Mouse (Mus musculus): ENCODE results near the gene Kifc5b. TPM values are rescaled to one million over a fixed set of nuclear protein-coding genes. Genes with fewer than 3 reads are reported as not detected.

The Kifc5b gene
- polyA plus RNA-seq (2015; fragmentation: Nextera tagmentation; extraction: Ambion mirVana) = 4.7 and 5.8 TPM in 2 replicates

DNA sequence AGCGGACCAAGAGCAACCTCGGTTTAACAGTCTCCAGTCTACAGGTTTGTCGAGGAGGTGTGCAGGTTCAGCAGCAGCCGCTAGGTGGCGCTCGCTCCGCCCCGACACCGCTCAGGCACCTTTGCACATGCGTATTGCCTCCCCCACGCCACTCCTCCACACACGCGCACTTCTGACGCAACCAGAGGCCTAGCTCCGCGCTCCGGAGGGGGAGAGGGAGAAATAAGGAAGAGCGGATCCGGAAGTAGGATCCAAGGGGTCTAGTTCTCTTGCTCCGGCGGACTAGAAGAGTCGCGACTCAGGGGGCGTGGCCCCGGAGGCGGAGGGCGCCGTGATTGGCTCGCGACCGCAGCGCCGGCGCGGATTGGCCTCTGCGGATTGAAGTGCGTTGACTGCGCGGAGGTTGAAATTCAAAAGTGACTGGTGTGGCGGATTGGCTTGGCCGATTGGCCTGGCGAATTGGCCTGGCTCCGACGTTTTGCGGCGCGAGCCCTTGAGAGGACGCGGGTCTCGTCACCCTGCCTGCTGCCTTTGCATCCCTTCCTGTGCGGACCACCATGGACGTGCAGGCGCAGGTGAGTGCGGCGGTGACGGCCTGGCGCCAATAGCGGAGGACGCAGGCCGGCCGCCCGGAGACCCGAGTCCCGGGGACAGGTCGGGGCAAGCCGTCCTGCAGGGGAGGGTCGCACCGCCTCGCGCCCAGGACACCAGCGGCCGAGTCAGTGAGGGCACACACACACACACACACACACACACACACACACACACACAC is at the start of gene Kifc5b:
Gene Kifc5b, plus strand, starts transcription at position 381 of the 772 bp plus-strand sequence.
- H3K27ac ChIP-seq = 0 out of 2 replicates have a peak within 1 kb of the TSS, but pooled peaks have one; percentile 27
- H3K36me3 ChIP-seq = peaks cover 8% of the 10 kb centered on the region
- no peaks in the 10 kb centered on the region for H3K27me3 ChIP-seq
- H3K9me3 ChIP-seq = no peaks in the 10 kb centered on the region
- WGBS = under 1% methylated on average over 72 of the region's 72 CpGs
- peak; percentile 100 for ATAC-seq (ENCODE audit: insufficient number of reproducible peaks, low FRiP score, low TSS enrichment, low read depth)
- peak within 1 kb of the TSS; percentile 74 for H3K4me2 ChIP-seq
- peak within 1 kb of the TSS; percentile 60 for H3K9ac ChIP-seq
- H3K4me3 ChIP-seq = peak within 1 kb of the TSS; percentile 70
- peaks cover 7% of the 10 kb centered on the region; the same call in 1 of the 2 replicates for H3K4me1 ChIP-seq

DNA sequence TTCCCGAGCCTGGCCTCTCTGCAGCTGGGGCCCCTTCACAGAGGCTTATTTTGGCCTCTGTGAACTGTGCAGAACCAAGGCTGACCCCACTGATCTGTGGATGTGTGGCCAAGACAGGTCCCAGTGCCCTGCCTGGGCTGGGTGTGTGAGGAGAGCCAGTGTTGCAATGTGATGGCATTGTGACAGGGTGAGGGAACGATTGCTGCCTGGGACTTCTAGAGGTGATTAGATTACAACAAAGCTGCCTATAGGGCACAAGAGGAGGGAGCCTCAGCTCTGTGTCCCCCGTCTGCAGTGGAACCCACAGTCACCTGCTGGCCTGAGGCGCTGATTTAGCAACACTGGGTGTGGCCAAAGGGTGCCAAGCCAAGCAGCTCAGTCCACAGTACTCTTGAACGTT is 48.1 kb upstream of the Kifc5b start:
- Histone ChIP-seq H3K4me3 (no peak overlapping the region), H3K4me1 (0 out of 2 replicates have a peak, but pooled peaks cover 3% of the 10 kb centered on the region), H3K9ac (no peak overlapping the region), H3K4me2 (no peak overlapping the region), H3K9me3 (no peaks in the 10 kb centered on the region), H3K27ac (no peak overlapping the region), H3K27me3 (peaks cover 6% of the 10 kb centered on the region; the same call in 1 of the 2 replicates), H3K36me3 (no peaks in the 10 kb centered on the region)
- no peak for ATAC-seq (ENCODE audit: insufficient number of reproducible peaks, low FRiP score, low TSS enrichment, low read depth)
- WGBS = 33% methylated on average over 5 of the region's 5 CpGs

DNA sequence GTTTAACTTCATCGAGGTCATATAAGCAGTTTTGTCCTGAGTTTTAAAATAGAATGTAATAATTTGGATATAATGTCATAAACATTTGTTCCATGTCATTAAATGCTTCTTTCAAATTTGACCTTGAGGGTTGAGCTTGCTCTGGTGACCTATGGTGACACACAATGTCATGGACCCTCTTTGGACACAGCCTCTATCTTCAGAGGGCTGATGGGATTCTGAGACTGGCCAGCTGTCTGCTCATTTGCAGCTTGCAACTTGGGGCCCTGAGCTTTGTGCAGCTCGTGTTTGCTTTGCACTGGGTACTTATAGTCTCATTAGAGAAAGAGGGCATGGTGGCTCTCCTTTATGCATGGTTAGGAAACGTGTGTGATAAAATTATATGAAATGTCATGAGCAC is 44.0 kb upstream of the Kifc5b start:
- ATAC-seq (ENCODE audit: insufficient number of reproducible peaks, low FRiP score, low TSS enrichment, low read depth) = no peak
- no peak overlapping the region for H3K27ac ChIP-seq
- no peak overlapping the region for H3K4me3 ChIP-seq

GRCm38 (mm10) chr17:26873502-26873901 is 43.4 kb upstream of the Kifc5b start:
- Histone ChIP-seq H3K27ac (no peak overlapping the region), H3K4me1 (0 out of 2 replicates have a peak, but pooled peaks cover 2% of the 10 kb centered on the region), H3K27me3 (0 out of 2 replicates have a peak, but pooled peaks cover 5% of the 10 kb centered on the region), H3K4me3 (no peak overlapping the region), H3K4me2 (no peak overlapping the region), H3K36me3 (no peaks in the 10 kb centered on the region), H3K9me3 (no peaks in the 10 kb centered on the region), H3K9ac (no peak overlapping the region)
- WGBS = 65% methylated on average over 8 of the region's 8 CpGs
- no peak for ATAC-seq (ENCODE audit: insufficient number of reproducible peaks, low FRiP score, low TSS enrichment, low read depth)

More for the DNA sequence above, 44.0 kb upstream of the Kifc5b start:
- WGBS = 67% methylated on average over 3 of the region's 3 CpGs
- no peaks in the 10 kb centered on the region for H3K36me3 ChIP-seq
- no peak overlapping the region for H3K9ac ChIP-seq
- no peak overlapping the region for H3K4me2 ChIP-seq
- no peaks in the 10 kb centered on the region for H3K9me3 ChIP-seq
- 0 out of 2 replicates have a peak, but pooled peaks cover 3% of the 10 kb centered on the region for H3K4me1 ChIP-seq
- H3K27me3 ChIP-seq = 0 out of 2 replicates have a peak, but pooled peaks cover 6% of the 10 kb centered on the region

DNA sequence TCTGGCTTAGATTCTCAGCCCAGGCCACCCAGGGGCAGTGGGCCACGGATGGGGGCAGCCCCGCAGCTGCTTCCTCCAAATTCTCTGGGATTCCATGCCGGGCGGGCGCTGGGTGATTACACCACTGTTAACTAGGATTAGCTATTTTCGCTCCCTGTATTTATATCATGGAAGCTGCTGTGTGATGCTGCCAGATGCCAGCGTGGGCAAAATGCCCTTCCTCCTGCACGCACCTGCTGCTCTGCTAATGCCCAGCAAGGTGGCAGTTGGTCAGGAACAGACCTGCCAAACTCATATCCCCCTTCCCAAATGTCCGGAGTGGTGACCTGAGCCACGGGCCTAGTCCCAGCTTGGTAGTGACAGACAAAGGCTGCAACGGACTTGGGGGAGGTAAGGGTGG is 42.3 kb upstream of the Kifc5b start:
- no peak overlapping the region for H3K4me2 ChIP-seq
- no peak overlapping the region for H3K27ac ChIP-seq
- WGBS = 71% methylated on average over 11 of the region's 11 CpGs
- no peak overlapping the region for H3K4me3 ChIP-seq
- no peaks in the 10 kb centered on the region for H3K4me1 ChIP-seq
- ATAC-seq (ENCODE audit: insufficient number of reproducible peaks, low FRiP score, low TSS enrichment, low read depth) = no peak
- no peaks in the 10 kb centered on the region for H3K9me3 ChIP-seq
- H3K9ac ChIP-seq = no peak overlapping the region
- H3K27me3 ChIP-seq = no peaks in the 10 kb centered on the region
- no peaks in the 10 kb centered on the region for H3K36me3 ChIP-seq

GRCm38 (mm10) chr17:26877927-26878326 is 39.0 kb upstream of the Kifc5b start:
- Histone ChIP-seq H3K9ac (no peak overlapping the region), H3K36me3 (no peaks in the 10 kb centered on the region), H3K4me3 (no peak overlapping the region), H3K9me3 (no peaks in the 10 kb centered on the region), H3K4me2 (no peak overlapping the region), H3K4me1 (no peaks in the 10 kb centered on the region), H3K27ac (no peak overlapping the region), H3K27me3 (no peaks in the 10 kb centered on the region)
- 80% methylated on average over 7 of the region's 7 CpGs for WGBS
- no peak for ATAC-seq (ENCODE audit: insufficient number of reproducible peaks, low FRiP score, low TSS enrichment, low read depth)

- no peak for ATAC-seq (ENCODE audit: insufficient number of reproducible peaks, low FRiP score, low TSS enrichment, low read depth)
- 87% methylated on average over 6 of the region's 6 CpGs for WGBS
Measured at GRCm38 (mm10) chr17:26879235-26879634, 37.7 kb upstream of the Kifc5b start.

DNA sequence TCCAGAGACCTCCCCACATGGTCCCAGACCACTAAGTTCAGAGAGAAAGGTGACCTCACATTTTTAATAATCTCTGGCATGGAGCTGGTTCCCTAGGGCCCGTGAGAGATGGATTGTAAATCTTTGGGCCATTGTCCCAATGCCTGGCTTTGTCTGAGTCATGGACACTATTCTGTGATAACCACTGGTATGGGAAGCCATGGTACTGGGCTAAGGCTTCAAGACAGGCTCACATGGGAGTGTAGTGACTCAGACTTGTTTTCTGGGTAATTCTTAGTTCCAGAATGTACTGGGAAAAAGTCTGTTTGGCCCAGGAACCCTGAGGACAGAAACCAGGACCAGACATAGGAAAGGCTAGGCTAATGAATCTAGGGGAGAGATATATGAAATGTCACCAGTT is 34.2 kb upstream of the Kifc5b start:
- WGBS = 76% methylated on average over 1 of the region's 1 CpGs
- H3K27ac ChIP-seq = no peak overlapping the region
- H3K9me3 ChIP-seq = no peaks in the 10 kb centered on the region
- H3K4me3 ChIP-seq = no peak overlapping the region
- no peaks in the 10 kb centered on the region for H3K36me3 ChIP-seq
- peaks cover 5% of the 10 kb centered on the region; the same call in 1 of the 2 replicates for H3K27me3 ChIP-seq
- no peak overlapping the region for H3K4me2 ChIP-seq
- ATAC-seq (ENCODE audit: insufficient number of reproducible peaks, low FRiP score, low TSS enrichment, low read depth) = no peak
- H3K4me1 ChIP-seq = peaks cover 19% of the 10 kb centered on the region
- no peak overlapping the region for H3K9ac ChIP-seq

More at GRCm38 (mm10) chr17:26879235-26879634, 37.7 kb upstream of the Kifc5b start:
- H3K4me3 ChIP-seq = no peak overlapping the region
- H3K27me3 ChIP-seq = no peaks in the 10 kb centered on the region
- no peak overlapping the region for H3K27ac ChIP-seq
- no peaks in the 10 kb centered on the region for H3K36me3 ChIP-seq
- no peak overlapping the region for H3K4me2 ChIP-seq
- H3K9me3 ChIP-seq = no peaks in the 10 kb centered on the region
- peaks cover 2% of the 10 kb centered on the region; the same call in 1 of the 2 replicates for H3K4me1 ChIP-seq
- no peak overlapping the region for H3K9ac ChIP-seq

DNA sequence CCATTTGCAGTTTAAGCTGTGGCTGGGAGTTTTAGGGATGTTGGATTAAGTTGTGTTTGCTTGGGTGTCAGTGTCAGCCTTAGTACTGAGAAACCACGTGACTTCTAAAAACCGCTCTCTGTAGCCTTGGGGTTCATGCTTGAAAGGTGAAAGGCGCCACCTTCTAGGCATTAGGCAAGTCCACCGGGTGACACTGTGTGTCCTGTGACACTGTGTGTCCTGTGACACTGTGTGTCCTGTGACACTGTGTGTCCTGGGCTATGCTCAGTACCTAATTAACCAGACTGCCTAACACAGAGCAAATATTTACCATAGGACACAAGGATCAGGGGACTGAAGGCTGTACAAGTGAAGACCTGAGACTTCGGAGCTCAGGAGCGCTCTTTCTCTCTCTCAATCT is 33.3 kb upstream of the Kifc5b start:
- no peaks in the 10 kb centered on the region for H3K9me3 ChIP-seq
- H3K4me2 ChIP-seq = no peak overlapping the region
- no peak overlapping the region for H3K9ac ChIP-seq
- 76% methylated on average over 6 of the region's 6 CpGs for WGBS
- H3K36me3 ChIP-seq = no peaks in the 10 kb centered on the region
- H3K4me1 ChIP-seq = peaks cover 23% of the 10 kb centered on the region
- ATAC-seq (ENCODE audit: insufficient number of reproducible peaks, low FRiP score, low TSS enrichment, low read depth) = no peak
- peaks cover 5% of the 10 kb centered on the region; the same call in 1 of the 2 replicates for H3K27me3 ChIP-seq
- no peak overlapping the region for H3K27ac ChIP-seq
- no peak overlapping the region for H3K4me3 ChIP-seq

GRCm38 (mm10) chr17:26884995-26885926 is 31.6 kb upstream of the Kifc5b start:
- Histone ChIP-seq H3K9ac (0 out of 2 replicates have a peak overlapping the region, but pooled peaks have one; percentile 18), H3K4me1 (peaks cover 23% of the 10 kb centered on the region), H3K4me3 (peak overlapping the region; percentile 45), H3K9me3 (no peaks in the 10 kb centered on the region), H3K4me2 (peak overlapping the region; percentile 74), H3K36me3 (no peaks in the 10 kb centered on the region), H3K27me3 (peaks cover 5% of the 10 kb centered on the region; the same call in 1 of the 2 replicates), H3K27ac (no peak overlapping the region)
- WGBS = 20% methylated on average over 25 of the region's 25 CpGs
- no peak for ATAC-seq (ENCODE audit: insufficient number of reproducible peaks, low FRiP score, low TSS enrichment, low read depth)

GRCm38 (mm10) chr17:26886047-26886749 is 30.7 kb upstream of the Kifc5b start:
- Histone ChIP-seq H3K9ac (no peak overlapping the region), H3K9me3 (no peaks in the 10 kb centered on the region), H3K4me3 (peak overlapping the region; percentile 45), H3K4me2 (peak overlapping the region; percentile 74), H3K4me1 (peaks cover 23% of the 10 kb centered on the region), H3K27ac (no peak overlapping the region), H3K36me3 (no peaks in the 10 kb centered on the region), H3K27me3 (peaks cover 5% of the 10 kb centered on the region; the same call in 1 of the 2 replicates)
- ATAC-seq (ENCODE audit: insufficient number of reproducible peaks, low FRiP score, low TSS enrichment, low read depth) = peak; percentile 82
- WGBS = 10% methylated on average over 30 of the region's 30 CpGs

Measured in limb, embryonic 15.5 days (tissue).